Mouse (Mus musculus): ENCODE results near the gene Slc4a3.

GRCm38 (mm10) chr1:75517984-75518383 lies 28.1 kb upstream of the Slc4a3 start:
- TF ChIP-seq GATA1 (IDR thresholded peaks at IDR 0.05; ENCODE audit: borderline replicate concordance, low read length) (no peak), FLI1 (IDR thresholded peaks at IDR 0.05; ENCODE audit: low read length) (no peak)
